Mouse (Mus musculus) olfactory bulb, adult 2 months (tissue): ENCODE data around the gene Hist2h2ac. TPM values are rescaled to one million over a fixed set of nuclear protein-coding genes. Genes with fewer than 3 reads are reported as not detected.
"Not testable (repeated sequence)": the region's sequence is repeated elsewhere in the genome, so short reads cannot be mapped to it uniquely, and the experiment has no call there.

Experiments used
- H3K27ac ChIP-seq: fragments of 200-500 bp; 2 replicates; pipeline ENCODE4 v1.5.1; 2012; ENCODE audit warnings: low read depth, low read length; ENCODE audit not compliant: insufficient read depth
- H3K4me1 ChIP-seq: fragments of 200-500 bp; 2 replicates; pipeline ENCODE4 v1.6.1; 2012; ENCODE audit warnings: low read length; ENCODE audit not compliant: control insufficient read depth, insufficient read depth
- H3K4me3 ChIP-seq: fragments of 200-500 bp; 2 replicates; pipeline ENCODE4 v1.5.1; 2012; ENCODE audit warnings: mild to moderate bottlenecking, low read depth, low read length, moderate library complexity; ENCODE audit not compliant: insufficient read depth
- CTCF ChIP-seq: fragments of 200-500 bp; IDR thresholded peaks from 2 replicates; pipeline ENCODE4 v1.5.1; 2012; ENCODE audit warnings: low read depth, mild to moderate bottlenecking, low read length, moderate library complexity; ENCODE audit not compliant: insufficient read depth
- POLR2A ChIP-seq: fragments of 200-500 bp; IDR thresholded peaks from 2 replicates; pipeline ENCODE4 v1.6.1; 2012; ENCODE audit warnings: mild to moderate bottlenecking, low read depth, low read length, moderate library complexity; ENCODE audit not compliant: insufficient read depth
- WGBS: fragments of 180-500 bp; shearing (Covaris S2); methylation state at CpG from one replicate; pipeline ENCODE4 v1.1.7; 2018; 5-methylcytosine and 5-hydroxymethylcytosine counted together
- polyA plus RNA-seq: library from polyadenylated mRNA; stranded (reverse); fragments of >200 nt; gene quantifications from 2 replicates; pipeline ENCODE4 v1.2.4, GENCODE M21; 2012; ENCODE audit warnings: low replicate concordance; ENCODE audit not compliant: missing spikeins, insufficient read depth, insufficient read length

Gene Hist2h2ac
- polyA plus RNA-seq, 1 experiment = not detected

- H3K4me3 ChIP-seq = peak overlapping the region; percentile 78
- peak overlapping the region; percentile 98 for H3K27ac ChIP-seq
- H3K4me1 ChIP-seq = not testable (repeated sequence)
- under 1% methylated on average over 34 of the region's 47 CpGs for WGBS
- TF ChIP-seq POLR2A = peak; percentile 36
These were observed 432 bp downstream of the Hist2h2ac start for GRCm38 (mm10) chr3:96220131-96220764.

- Histone ChIP-seq H3K4me1 (peaks cover 5% of the 10 kb centered on the region), H3K4me3 (peak within 1 kb of the TSS; percentile 78), H3K27ac (peak within 1 kb of the TSS; percentile 98)
- WGBS = under 1% methylated on average over 37 of the region's 37 CpGs
- TF ChIP-seq POLR2A (peak; percentile 76), CTCF (no peak)
These were observed 984 bp downstream of the Hist2h2ac start, which contains the start of the genes Bola1 and Hist2h2ab for GRCm38 (mm10) chr3:96219661-96220130. Bola1 (minus strand) TSS chr3:96219709. Hist2h2ab (plus strand) TSS chr3:96219865.

GRCm38 (mm10) chr3:96219191-96219641, 1.5 kb downstream of the Hist2h2ac start:
- under 1% methylated on average over 12 of the region's 12 CpGs for WGBS
- H3K4me1 ChIP-seq = peaks cover 3% of the 10 kb centered on the region
- peak overlapping the region; percentile 94 for H3K27ac ChIP-seq
- H3K4me3 ChIP-seq = peak overlapping the region; percentile 44
- no peak for TF ChIP-seq POLR2A
- TF ChIP-seq CTCF = no peak

GRCm38 (mm10) chr3:96209242-96209641, 11.4 kb downstream of the Hist2h2ac start:
- WGBS = 33% methylated on average over 15 of the region's 15 CpGs
- Histone ChIP-seq H3K4me1 (no peaks in the 10 kb centered on the region), H3K27ac (no peak overlapping the region), H3K4me3 (no peak overlapping the region)
- TF ChIP-seq POLR2A = no peak
- TF ChIP-seq CTCF = no peak

- no peak for TF ChIP-seq POLR2A
- TF ChIP-seq CTCF = no peak
- H3K27ac ChIP-seq = no peak overlapping the region
- 80% methylated on average over 3 of the region's 3 CpGs for WGBS
- H3K4me1 ChIP-seq = no peaks in the 10 kb centered on the region
- H3K4me3 ChIP-seq = no peak overlapping the region
These were observed 12.9 kb downstream of the Hist2h2ac start for GRCm38 (mm10) chr3:96207819-96208218.

GRCm38 (mm10) chr3:96199731-96200130, 20.9 kb downstream of the Hist2h2ac start:
- no peak overlapping the region for H3K27ac ChIP-seq
- 76% methylated on average over 2 of the region's 2 CpGs for WGBS
- peaks cover 5% of the 10 kb centered on the region for H3K4me1 ChIP-seq
- no peak overlapping the region for H3K4me3 ChIP-seq
- no peak for TF ChIP-seq POLR2A
- no peak for TF ChIP-seq CTCF

GRCm38 (mm10) chr3:96198601-96199251, 22.0 kb downstream of the Hist2h2ac start:
- WGBS = 29% methylated on average over 8 of the region's 8 CpGs
- not testable (repeated sequence) for H3K27ac ChIP-seq, H3K4me3 ChIP-seq
- H3K4me1 ChIP-seq = peaks cover 13% of the 10 kb centered on the region

- 8% methylated on average over 6 of the region's 6 CpGs for WGBS
These were observed 22.5 kb downstream of the Hist2h2ac start for GRCm38 (mm10) chr3:96198181-96198580.

GRCm38 (mm10) chr3:96197129-96197749, 23.4 kb downstream of the Hist2h2ac start:
- peak overlapping the region; percentile 79 for H3K4me3 ChIP-seq
- WGBS = under 1% methylated on average over 50 of the region's 50 CpGs
- H3K27ac ChIP-seq = peak overlapping the region; percentile 99
- TF ChIP-seq POLR2A (peak; percentile 82), CTCF (no peak)
- H3K4me1 ChIP-seq = peaks cover 24% of the 10 kb centered on the region

More at GRCm38 (mm10) chr3:96198181-96198580, 22.5 kb downstream of the Hist2h2ac start:
- H3K27ac ChIP-seq = no peak overlapping the region
- H3K4me3 ChIP-seq = no peak overlapping the region
- peaks cover 17% of the 10 kb centered on the region for H3K4me1 ChIP-seq
- TF ChIP-seq CTCF = no peak
